Mouse (Mus musculus) ES-E14 (cell line): Measurements from ENCODE around the gene Arsb.

Experiments used
- CHD2 ChIP-seq: IDR thresholded peaks from 2 replicates; pipeline ENCODE4 v1.6.1; 2014; ENCODE audit warnings: mild to moderate bottlenecking, low read depth, low read length, inconsistent platforms
- HCFC1 ChIP-seq: IDR thresholded peaks from 2 replicates; pipeline ENCODE4 v1.6.1; 2012; ENCODE audit warnings: low read length, inconsistent platforms, borderline replicate concordance; ENCODE audit not compliant: insufficient read depth
- MAFK ChIP-seq: IDR thresholded peaks from 2 replicates; pipeline ENCODE4 v1.6.1; 2014; ENCODE audit warnings: mild to moderate bottlenecking, low read depth, low read length, inconsistent platforms; ENCODE audit not compliant: insufficient read depth
- ZC3H11A ChIP-seq: IDR thresholded peaks from 2 replicates; pipeline ENCODE4 v1.6.1; 2012; ENCODE audit warnings: low read depth, mild to moderate bottlenecking, inconsistent platforms, low read length, borderline replicate concordance
- ZNF384 ChIP-seq: IDR thresholded peaks from 2 replicates; pipeline ENCODE4 v1.6.1; 2012; ENCODE audit warnings: low read depth, low read length, inconsistent platforms

DNA sequence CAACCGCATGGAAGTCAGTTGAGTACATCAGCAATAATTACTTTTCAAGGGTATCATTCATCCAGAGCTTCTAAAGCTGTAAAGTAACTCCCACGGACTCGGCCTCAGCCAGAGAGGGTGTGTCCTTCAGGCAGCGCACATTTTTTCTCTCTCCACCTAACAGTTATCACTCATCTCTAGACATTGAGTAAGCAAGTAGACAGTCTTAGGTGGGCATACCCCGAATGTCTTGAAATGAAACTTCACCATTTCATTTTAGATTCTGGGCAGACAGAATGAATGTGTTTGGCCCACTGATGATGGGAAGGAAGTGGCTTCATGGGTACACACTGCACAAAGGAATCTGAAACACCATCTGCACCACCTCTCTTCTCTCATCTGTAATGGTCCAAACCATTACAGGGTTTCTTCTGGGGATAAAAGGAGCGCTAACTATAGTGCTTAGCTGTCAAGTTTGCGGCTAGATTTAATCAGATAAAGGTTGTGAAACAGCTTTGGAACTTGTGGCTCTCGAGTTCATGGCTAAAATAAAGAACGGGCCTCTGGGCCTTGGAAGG, 321 bp upstream of the Arsb start:
- TF ChIP-seq CHD2 = no peak
- TF ChIP-seq HCFC1 = no peak
- TF ChIP-seq ZNF384 = no peak
- no peak for TF ChIP-seq MAFK
- TF ChIP-seq ZC3H11A = no peak
